Mouse (Mus musculus): ENCODE measurements around the gene Ptpra. TPM values are rescaled to one million over a fixed set of nuclear protein-coding genes. Genes with fewer than 3 reads are reported as not detected.

Ptpra gene
- total RNA-seq, 2 experiments from 2014 or later, result 128 to 133 TPM

DNA sequence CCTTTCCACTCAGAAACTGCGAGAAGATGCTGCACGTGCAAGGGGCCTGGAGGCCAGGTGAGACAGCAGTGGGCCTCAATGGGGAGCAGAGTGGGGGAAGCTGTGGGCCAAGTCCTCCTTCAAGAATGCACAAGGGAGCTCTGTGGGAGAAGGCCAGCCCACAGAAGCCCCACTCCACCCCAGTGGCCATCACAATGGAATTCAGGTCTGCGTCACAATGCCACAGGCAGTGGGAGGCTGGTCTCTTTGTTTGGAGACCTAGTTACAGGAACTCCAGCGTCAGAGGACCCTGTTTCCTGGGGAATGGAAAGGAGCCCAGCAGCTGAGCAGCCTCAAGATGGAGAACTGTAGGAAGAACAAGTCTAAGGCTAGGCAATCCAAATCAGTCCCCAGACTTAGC, 139.1 kb downstream of the Ptpra start:
- DNase-seq (ENCODE audit: low spot score in 2 of 2), result no peak

DNA sequence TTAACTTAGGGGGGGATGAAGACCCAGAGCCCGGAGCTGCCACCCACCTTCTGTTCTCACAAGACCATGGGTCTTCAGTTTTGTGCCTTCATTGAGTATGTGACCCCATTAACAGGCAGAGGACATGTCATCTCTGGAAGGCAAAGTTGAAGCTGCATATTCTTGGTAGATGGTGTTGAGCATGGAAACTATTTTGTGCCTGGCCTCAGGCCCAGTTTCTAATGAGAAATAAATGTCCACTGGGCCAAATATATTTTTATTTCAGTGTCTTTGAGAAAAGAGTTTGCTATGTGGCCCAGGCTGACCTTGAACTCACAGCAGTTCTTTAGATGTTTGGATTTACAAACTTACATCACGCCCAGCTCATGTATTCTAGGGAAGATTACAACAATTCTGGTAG, 139.7 kb downstream of the Ptpra start:
- DNase-seq (ENCODE audit: low spot score in 2 of 2), result no peak

DNA sequence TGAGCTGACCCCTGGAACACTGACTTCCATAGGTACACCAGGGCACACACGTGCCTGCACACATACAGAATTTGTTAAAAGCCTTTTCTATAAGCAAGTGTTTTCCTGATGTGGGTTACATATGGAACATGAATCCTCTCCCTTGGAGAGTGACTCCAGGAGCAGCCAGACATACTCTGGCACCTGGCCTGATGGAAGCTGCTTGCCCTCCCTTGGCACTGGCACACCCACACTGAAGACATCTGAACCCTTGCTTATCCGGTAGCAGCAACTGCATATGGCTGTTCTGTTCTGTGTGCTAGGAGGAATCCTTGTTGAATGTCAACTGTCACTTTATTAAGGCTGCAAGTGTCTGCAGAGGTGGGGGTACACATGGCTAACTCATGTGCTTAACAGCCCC, 140.9 kb downstream of the Ptpra start:
- DNase-seq (ENCODE audit: low spot score in 2 of 2), result no peak

DNA sequence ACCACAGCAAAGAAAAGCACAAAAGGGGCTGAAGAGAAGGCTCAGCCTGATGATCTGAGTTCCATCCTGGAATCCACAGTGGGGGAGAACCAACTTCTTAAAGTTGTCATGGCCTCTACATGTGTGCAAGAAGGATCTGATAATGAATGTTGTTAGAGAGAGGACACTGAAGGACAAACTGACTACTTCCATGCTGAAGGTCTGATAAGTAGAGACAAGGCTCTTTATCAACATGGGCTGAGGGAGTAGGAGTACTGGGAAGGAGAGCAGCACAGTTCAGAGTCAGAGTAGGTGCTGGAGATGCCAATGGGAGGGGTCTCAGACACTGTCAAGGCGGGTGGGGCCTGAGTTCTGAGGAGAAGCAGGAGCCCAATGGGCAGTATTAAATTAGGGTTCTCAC, 145.5 kb downstream of the Ptpra start:
- DNase-seq (ENCODE audit: low spot score in 2 of 2), result no peak

- no peak for DNase-seq (ENCODE audit: low spot score in 2 of 2)
Measured at GRCm38 (mm10) chr2:130597601-130598010, 147.5 kb downstream of the Ptpra start.

DNA sequence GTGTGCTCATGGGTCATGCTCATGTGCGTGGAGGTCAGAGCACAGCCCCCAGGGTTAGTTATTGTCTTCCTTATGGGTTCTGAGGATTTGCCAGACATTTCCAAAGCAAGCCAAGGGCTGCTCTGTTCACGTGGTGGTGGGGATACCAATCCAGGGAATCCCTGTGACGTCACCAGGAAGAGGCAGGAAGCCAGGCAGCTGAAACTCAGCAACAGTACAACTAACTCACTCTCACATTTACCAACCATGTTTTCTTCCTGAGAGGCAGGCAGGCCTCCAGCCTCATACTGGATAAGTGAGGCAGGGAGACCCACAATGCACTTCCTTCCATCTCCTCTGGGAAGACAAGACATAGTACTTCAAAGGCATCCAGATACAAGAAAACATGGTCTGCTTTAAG, 148.3 kb downstream of the Ptpra start:
- no peak for DNase-seq (ENCODE audit: low spot score in 2 of 2)

GRCm38 (mm10) chr2:130602195-130602594, 152.1 kb downstream of the Ptpra start:
- DNase-seq (ENCODE audit: low spot score in 2 of 2), result no peak

Small RNA genes within 50 kb of the gene (microRNA-seq; reads per million reads assigned to microRNA genes)
- gene Gm23876, result not detected

Other genes starting within 250 kb of the Ptpra start
- 100 to 1,000 TPM; 129 to 137 TPM for gene Nop56, start 175.8 kb upstream of the Ptpra start, total RNA-seq (2021)
- gene Idh3b, start 165.7 kb upstream of the Ptpra start, total RNA-seq (2021), result 100 to 1,000 TPM; 287 to 314 TPM
- gene Ebf4, start 155.1 kb upstream of the Ptpra start, total RNA-seq (2021), result 10 to 100 TPM; 10.7 to 12.8 TPM
- gene Cpxm1, start 52.7 kb upstream of the Ptpra start, total RNA-seq (2021), result 10 to 100 TPM; 18.1 to 22.0 TPM
- gene Gm28372, start 45.0 kb upstream of the Ptpra start, total RNA-seq (2021), result not detected
- not detected for gene 1700020A23Rik, start 45.0 kb upstream of the Ptpra start, total RNA-seq (2021)
- not detected for gene Tmem239, start 43.8 kb upstream of the Ptpra start, total RNA-seq (2021)
- 10 to 100 TPM; 93.9 to 96.3 TPM for gene Vps16, start 25.9 kb upstream of the Ptpra start, total RNA-seq (2021)
- 10 to 100 TPM; 15.7 to 16.8 TPM for gene Pced1a, start 25.6 kb upstream of the Ptpra start, total RNA-seq (2021)
- 10 to 100 TPM; 72.2 to 73.0 TPM for gene Mrps26, start 113.5 kb downstream of the Ptpra start, total RNA-seq (2021)
- gene Oxt, start 125.9 kb downstream of the Ptpra start, total RNA-seq (2021), result not detected
- not detected for gene Avp, start 132.3 kb downstream of the Ptpra start, total RNA-seq (2021)
- 10 to 100 TPM in 1 of 2 experiments, 1 to 10 TPM in 1; 9.6 to 10.3 TPM for gene Fastkd5, start 179.7 kb downstream of the Ptpra start, total RNA-seq (2021)
- 10 to 100 TPM in 1 of 2 experiments, 1 to 10 TPM in 1; 9.1 to 10.3 TPM for gene Ubox5, start 179.8 kb downstream of the Ptpra start, total RNA-seq (2021)
- gene Lzts3, start 192.5 kb downstream of the Ptpra start, total RNA-seq (2021), result 10 to 100 TPM; 13.5 to 22.5 TPM
- 100 to 1,000 TPM; 140 to 154 TPM for gene Ddrgk1, start 214.4 kb downstream of the Ptpra start, total RNA-seq (2021)
- gene Itpa, start 217.3 kb downstream of the Ptpra start, total RNA-seq (2021), result 10 to 100 TPM; 34.1 to 40.9 TPM
- gene Slc4a11, start 247.2 kb downstream of the Ptpra start, total RNA-seq (2021), result 1 to 10 TPM; 2.3 to 3.6 TPM

All from adrenal gland, postnatal 4 days (tissue).